Mouse (Mus musculus) WW6 (cell line): ENCODE results near the gene Ehmt2.

Experiments
- DNase-seq: peaks from one replicate; pipeline ENCODE4 v3.0.0-alpha.2; 2013; ENCODE audit warnings: low read depth, low spot score

Ehmt2 gene

DNA sequence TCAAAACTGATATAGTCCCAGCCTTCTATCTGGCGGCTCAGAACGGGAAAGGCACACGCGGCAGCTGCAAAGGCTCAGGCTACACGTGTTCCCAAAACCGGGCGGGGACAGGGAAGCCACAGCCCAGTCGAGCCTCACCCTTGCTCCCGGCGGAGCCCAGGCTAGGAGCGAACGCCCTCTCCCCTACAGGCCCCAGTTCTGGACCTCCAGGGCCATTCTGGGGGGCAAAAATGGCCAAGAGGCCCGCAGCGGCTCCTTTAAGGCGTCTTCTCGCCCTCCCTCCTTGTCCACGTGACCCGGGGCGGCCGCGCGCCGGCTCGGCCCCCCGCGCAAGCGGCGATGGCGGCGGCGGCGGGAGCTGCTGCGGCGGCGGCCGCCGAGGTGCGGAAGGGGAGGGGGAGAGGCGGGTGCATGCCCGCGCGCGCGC lies at the start of gene Ehmt2, which contains the start of gene C2:
TSS of gene Ehmt2 (plus strand) at position 310 of the 427 bp plus-strand sequence.
TSS of gene C2 (minus strand) at position 106 of the 427 bp plus-strand sequence.
- DNase-seq: no peak

DNA sequence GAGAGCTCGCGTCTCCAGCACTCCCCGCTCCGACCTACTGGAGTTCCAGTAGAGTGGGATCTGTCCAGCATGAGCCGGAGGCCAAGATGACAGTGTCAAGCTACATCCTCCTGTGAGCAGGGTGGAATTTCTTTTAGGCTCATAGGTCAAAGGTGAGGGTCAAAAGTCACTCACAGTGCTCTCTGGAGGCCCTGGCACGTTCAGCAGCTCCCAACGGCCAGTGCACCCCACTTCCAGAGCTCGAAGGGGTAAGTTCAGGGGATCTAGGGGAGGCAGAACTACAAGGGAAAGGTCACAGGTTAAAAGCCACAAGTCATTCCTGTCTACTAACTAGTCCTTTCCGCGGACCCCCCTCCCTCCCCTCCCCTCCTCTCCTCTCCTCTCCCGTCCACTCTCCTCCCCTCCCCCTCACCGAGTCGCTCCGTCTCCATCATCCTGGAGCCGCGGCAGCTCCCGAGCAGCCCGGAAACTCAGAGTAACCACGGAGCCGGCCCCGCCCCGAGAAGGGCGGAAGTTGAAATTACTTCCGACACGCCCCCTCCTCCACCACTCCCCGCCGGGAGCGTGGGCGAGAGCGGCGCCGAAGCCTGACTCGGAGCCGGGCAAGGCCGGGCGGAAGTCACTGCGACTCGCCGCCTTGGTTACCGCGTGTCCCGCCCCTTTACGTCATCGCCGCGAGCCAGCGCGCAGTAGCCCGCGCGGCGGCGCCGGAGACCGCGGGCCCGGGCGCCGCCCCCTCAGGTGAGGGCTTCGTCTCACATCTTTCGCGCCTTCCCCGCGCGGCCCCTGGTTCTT lies 48.4 kb upstream of the Ehmt2 start, which contains the start of the genes Skiv2l and Nelfe:
TSS of gene Skiv2l (minus strand) at position 489 of the 795 bp plus-strand sequence.
TSS of gene Nelfe (plus strand) at position 670 of the 795 bp plus-strand sequence.
- peak; percentile 91 for DNase-seq

GRCm38 (mm10) chr17:34850517-34851125 lies 47.6 kb upstream of the Ehmt2 start:
- DNase-seq: no peak

DNA sequence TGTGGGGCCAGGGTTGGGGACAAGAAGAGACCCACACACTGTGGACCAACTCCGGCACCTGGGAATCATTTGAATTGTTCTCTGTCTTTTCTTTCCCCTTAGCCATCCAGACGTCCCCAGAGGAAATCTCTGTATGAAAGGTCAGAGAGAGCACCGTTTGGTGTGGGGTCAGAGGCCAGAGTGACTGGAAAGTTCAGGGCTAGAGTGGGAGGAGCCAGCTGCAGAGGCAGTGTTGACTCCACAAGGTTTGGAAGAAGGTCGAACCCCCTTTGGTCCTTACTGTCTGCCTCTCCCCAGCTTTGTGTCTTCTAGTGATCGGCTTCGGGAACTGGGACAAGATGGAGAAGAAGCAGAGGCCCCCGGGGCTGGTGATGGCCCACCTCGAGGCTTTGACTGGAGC lies 44.8 kb upstream of the Ehmt2 start:
- DNase-seq: no peak

GRCm38 (mm10) chr17:34854761-34855160 lies 43.5 kb upstream of the Ehmt2 start:
- DNase-seq: no peak

DNA sequence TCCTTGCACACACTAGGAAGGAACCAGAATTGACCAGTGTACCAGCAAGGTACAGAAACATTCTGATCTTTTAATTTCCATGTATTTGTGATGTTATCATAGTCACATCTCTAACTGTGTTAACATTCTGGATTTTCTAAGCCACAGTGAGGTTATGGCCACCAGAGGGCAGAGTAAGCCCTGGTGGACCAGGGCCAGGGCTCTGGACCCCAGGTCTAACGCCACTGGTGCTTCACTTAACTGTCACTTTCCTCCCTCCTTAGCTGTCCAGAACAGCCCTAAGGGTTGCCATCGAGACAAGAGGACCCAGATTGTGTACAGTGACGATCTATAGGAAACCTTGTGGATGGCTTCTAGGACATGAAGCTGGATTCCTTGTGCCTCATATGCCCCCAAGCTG lies 42.4 kb upstream of the Ehmt2 start:
- DNase-seq: no peak

GRCm38 (mm10) chr17:34858670-34859069 lies 39.6 kb upstream of the Ehmt2 start:
- DNase-seq: no peak

DNA sequence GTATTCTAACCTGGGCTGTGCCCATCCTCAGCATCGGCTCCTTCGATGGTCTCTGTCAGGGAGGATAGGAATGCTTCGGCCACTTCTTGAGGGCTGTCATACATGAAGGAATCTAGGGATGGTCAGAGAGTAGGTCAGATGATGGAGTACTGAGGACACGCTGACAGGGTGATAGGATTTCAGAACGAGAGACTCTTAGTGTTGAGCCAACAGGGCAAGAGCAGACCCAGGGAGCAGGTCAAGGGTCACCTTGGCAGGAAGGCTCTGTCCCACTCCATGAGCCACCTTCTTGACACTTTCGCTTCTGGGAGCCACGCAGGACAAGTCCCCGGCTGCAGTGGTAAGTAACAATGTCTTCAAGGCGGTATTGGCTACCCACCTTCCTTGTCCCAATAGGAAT lies 37.8 kb upstream of the Ehmt2 start:
- DNase-seq: no peak

DNA sequence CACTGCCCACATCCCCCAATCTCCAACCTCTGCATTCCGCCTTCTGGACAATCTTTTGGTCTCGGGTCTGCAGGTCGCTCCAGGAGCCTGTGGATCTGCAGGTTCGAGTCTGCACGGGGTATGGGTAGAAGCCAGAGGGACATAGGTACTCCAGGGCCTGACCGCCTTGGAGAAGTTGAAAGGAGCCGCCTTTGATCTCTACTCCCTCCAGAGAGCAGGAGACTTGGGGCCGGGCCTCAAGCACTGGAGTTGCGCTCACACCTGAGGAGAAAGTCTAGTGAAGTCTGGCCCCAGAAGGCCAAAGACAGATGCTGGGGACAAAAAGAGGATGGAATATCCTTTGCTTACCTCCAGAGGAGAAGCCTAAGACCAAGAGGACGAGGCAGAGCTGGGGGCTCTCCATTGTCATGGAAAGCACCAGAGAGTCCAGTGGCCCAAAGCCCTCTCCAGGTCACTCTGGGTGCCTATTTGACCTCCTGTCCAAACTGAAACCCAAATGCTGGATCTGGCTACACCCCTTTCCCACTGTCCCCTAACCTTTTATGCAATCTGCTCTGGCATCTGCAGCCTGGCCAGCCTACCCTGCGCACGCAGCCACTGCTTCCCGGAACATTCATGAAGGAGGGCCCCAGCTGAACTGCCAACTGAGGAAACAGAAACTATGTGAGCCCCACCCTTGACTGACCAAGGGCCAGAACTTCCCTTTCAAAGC lies 36.4 kb upstream of the Ehmt2 start:
- DNase-seq: no peak

DNA sequence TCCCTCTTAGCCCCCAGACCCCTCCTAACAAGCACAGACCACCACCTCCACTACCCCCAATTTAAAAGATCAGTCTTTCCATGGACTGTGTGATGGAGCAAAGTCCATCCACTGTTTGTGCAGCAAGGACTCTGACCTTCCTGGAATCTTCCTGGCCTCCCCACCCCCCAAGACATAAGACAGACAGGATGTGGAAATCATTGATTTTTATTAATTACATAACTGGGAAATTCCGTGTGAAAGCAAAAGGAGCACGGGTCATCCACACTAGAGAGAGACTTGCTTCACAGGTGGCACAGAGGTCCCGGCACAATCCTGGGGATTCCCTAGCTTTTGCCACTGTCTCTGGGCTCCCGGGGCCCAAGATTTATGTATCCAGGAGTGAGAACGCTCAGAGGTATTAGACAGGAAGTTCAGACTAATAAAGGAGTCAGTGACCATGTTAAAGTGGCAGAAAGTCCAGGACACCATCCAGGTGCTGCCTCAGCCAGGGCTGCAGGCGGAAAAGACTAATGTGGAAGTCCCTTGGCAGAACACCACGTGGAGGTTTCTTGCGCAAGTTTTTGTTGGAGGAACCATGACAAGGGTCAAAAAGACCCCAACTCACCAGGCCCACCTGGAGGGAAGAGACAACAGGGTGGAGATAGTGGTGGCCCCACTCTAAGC lies 35.7 kb upstream of the Ehmt2 start, which contains the start of gene Cfb:
TSS of gene Cfb (minus strand) at position 103 of the 666 bp plus-strand sequence.
- DNase-seq: no peak

- DNase-seq: no peak
These were observed 32.3 kb upstream of the Ehmt2 start for GRCm38 (mm10) chr17:34865981-34866380.

GRCm38 (mm10) chr17:34874321-34874720 lies 23.9 kb upstream of the Ehmt2 start:
- no peak for DNase-seq

DNA sequence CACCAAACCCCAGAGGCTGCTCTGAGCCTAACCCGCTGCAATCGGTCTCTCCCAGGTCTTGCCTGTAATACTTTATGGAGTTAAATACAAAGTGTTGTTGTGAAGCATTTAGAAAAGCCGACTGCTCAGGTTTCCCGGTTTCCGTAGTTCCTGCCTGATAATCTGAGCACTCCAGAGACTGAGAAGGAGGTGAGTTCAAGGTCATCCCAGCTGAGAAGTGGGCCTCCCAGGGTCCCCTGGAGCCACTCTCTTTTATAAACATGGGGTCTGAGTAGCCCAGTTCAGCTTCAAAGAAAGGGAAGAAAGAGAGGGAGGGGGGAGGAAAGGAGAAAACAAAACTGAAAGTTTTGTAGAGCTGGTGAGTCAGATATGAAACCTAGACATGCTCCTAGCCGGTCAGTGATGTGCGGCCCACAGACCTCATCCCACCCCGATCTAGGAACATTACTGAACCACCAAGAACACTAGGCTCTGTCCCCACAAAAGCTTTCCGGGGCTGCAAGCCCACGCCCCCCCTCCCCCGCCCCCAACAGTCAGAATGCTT lies 18.9 kb upstream of the Ehmt2 start, which contains the start of gene Zbtb12:
TSS of gene Zbtb12 (plus strand) at position 148 of the 544 bp plus-strand sequence.
- no peak for DNase-seq

DNA sequence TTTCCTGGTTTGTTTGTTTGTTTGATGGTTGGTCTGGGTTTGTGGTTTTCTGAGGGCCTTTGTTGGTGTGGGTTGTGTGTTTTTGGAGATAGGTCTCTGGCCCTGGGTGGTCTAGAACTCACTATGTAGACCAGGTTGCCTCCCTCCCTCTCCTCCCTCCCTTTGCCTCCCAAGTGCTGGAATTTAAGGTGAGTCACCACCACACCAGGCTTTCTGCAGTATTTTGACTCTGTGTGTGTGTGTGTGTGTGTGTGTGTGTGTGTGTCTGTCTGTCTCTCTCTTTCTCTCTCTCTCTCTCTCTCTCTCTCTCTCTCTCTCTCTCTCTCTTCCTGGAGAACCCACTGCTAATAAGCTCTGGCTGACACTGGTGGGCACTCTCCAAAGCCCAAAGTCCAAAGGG lies 17.1 kb upstream of the Ehmt2 start:
- no peak for DNase-seq

DNA sequence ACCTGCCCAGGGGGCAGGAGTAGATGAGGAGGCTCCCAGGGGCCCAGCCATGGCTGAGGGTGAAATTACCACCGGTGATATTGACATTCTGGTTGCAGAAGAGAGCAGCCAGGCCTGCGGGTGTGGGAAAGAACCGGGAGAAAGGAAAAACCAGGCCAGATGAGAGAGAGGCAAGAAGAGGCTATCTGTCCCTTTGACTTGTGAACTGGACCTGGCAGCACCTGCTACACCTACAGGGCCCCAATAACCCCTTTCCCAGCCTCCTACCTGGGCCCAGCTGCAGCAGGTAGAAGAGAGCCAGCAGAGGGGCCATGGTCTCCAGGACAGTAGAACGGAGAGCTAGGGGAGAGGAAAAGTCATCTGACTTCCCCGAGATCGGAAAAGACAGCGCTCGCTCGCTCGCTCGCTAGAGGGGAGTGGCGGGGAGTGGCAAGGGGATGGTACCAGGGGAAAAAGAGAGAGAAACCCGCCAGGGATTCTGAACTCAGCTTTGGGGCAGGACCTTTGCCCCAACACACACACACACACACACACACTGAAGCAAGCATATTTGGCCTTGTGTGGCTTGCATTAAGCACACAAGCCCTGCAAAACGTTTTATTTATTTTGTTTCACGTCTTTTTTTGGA lies 16.5 kb upstream of the Ehmt2 start, which contains the start of gene Gm20547:
TSS of gene Gm20547 (minus strand) at position 360 of the 628 bp plus-strand sequence.
- no peak for DNase-seq

- no peak for DNase-seq
These were observed 14.9 kb upstream of the Ehmt2 start for GRCm38 (mm10) chr17:34883332-34883731.

- DNase-seq: no peak
These were observed 13.6 kb upstream of the Ehmt2 start for GRCm38 (mm10) chr17:34884704-34885103.

DNA sequence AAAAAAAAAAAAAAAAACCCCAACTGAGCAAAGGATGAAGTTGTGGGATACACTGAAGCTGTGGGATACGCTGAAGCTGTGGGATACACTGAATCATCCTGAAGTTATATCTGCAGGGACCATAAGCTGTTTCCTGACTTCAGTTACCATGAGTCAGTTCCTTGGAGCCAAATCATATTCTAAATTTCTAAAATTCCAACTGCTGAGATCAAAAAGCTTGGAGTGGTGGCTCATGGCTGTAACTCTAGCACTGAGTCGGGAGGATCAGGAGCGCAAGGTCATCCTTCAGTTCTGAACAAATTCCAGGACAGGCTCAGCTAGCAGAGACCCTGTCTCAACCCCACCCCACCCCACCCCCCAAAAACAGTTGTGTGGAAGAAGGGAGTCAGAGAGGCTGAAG lies 12.7 kb upstream of the Ehmt2 start:
- DNase-seq: no peak

DNA sequence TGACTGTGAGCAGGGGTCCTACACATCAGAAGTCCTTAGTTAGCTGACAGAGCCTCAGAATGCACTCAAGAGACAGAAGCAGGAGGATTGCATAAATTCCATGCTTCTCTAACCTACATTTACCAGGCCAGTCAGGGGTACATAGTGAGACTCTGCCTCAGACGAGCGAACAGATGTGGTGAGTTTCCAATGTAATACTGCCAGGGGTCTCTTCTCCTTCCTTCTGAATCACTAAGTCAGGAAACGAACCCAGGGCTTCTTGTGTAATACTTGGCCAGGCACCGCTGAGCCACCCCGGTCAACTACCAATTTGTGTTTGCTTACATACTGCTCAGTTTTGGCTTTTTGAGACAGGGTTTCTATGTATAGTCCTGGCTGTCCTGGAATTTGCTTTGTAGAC lies 10.3 kb upstream of the Ehmt2 start:
- no peak for DNase-seq

DNA sequence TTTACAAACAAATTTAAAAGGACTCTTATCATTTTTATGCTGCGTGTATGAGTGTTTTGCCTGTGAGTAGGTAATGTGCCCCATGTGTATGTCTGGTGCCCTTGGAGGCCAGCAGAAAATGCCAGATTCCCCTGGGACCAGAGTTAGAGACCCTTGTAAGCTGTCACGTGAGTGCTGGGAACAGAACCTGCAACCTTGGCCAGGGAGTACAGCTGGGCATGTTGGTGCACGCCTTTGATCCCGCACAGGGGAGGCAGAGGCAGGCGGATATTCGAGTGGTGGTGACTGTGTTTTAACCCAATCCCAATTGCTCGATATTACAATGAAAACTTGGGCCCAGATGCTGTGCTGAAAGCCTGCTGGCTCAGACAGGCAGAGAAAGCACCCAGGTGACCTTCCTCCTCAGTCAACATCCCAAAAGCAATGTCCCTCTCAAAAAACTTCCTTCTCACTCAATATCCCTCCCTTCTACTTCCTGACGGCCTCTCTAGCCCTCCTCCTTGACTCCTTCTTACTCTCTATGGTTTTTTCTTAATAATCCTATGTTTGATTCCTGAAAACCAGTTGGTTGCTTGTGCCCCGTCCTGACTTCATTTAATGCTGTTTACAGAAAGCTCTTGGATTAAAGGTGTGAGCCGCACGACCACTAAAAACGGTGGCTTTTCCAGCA lies 8.1 kb upstream of the Ehmt2 start:
- no peak for DNase-seq
